Mouse (Mus musculus) gastrocnemius, postnatal 4 days (tissue): ENCODE results near the gene Gps1. TPM values are rescaled to one million over a fixed set of nuclear protein-coding genes. Genes with fewer than 3 reads are reported as not detected.
A peak's percentile ranks its signal among the peaks of the same experiment; 100 is the strongest.
"Not testable (repeated sequence)": the region's sequence is repeated elsewhere in the genome, so short reads cannot be mapped to it uniquely, and the experiment has no call there.

Experiments used
- DNase-seq, 2 experiments: peaks; one replicate each; pipeline ENCODE4 v3.0.0; 2021 to 2022; ENCODE audit warnings: low spot score in 2 of 2, mixed read lengths in 2 of 2
- long read RNA-seq, 2 experiments: library from polyadenylated mRNA; stranded (forward); transcript quantifications; one replicate each; pipeline ENCODE4 v2.0.0; 2021
- total RNA-seq, 2 experiments: library from RNA; stranded (reverse); gene quantifications; 2 replicates each; pipeline ENCODE4 v1.2.3; 2021

Gene Gps1
- total RNA-seq = 10 to 100 TPM; 67.1 to 70.9 TPM
- long read RNA-seq, experiment 1, transcript Gps1-207 (14 exons, 2,000 nt) = minor isoform, 16 of 150 reads
- long read RNA-seq, experiment 1, transcript Gps1-208 (14 exons, 1,843 nt) = minor isoform, 7 of 150 reads
- long read RNA-seq, experiment 1, transcript Gps1-202 (14 exons, 1,827 nt) = major isoform, 89 of 150 reads
- long read RNA-seq, experiment 1, transcript Gps1-201 (13 exons, 1,925 nt) = minor isoform, 24 of 150 reads
- long read RNA-seq, experiment 1, partial matches to known transcripts = 7 of 150 reads
- long read RNA-seq, experiment 1, other reads (novel, unspliced or antisense) = 7 of 150 reads
- long read RNA-seq, experiment 2, transcript Gps1-208 (14 exons, 1,843 nt) = minor isoform, 6 of 184 reads
- long read RNA-seq, experiment 2, transcript Gps1-202 (14 exons, 1,827 nt) = major isoform, 85 of 184 reads
- long read RNA-seq, experiment 2, transcript Gps1-201 (13 exons, 1,925 nt) = minor isoform, 29 of 184 reads
- long read RNA-seq, experiment 2, transcript Gps1-207 (14 exons, 2,000 nt) = minor isoform, 16 of 184 reads
- long read RNA-seq, experiment 2, partial matches to known transcripts = 20 of 184 reads
- long read RNA-seq, experiment 2, other reads (novel, unspliced or antisense) = 28 of 184 reads

GRCm38 (mm10) chr11:120784064-120784791 is at the start of gene Gps1, which contains the start of gene Rfng:
Gps1 (plus strand) TSS chr11:120784272.
Rfng (minus strand) TSS chr11:120784207.
- peak; percentile 76 to 84 for DNase-seq

- no peak for DNase-seq
These were observed 47.6 kb upstream of the Gps1 start for GRCm38 (mm10) chr11:120736424-120736823.

- DNase-seq = no peak
These were observed 43.1 kb upstream of the Gps1 start for GRCm38 (mm10) chr11:120740981-120741380.

GRCm38 (mm10) chr11:120744121-120744701 is 39.9 kb upstream of the Gps1 start:
- no peak for DNase-seq

GRCm38 (mm10) chr11:120747974-120748373 is 36.1 kb upstream of the Gps1 start:
- DNase-seq = no peak

GRCm38 (mm10) chr11:120749430-120749829 is 34.6 kb upstream of the Gps1 start:
- no peak for DNase-seq

- DNase-seq = no peak
These were observed 32.5 kb upstream of the Gps1 start for GRCm38 (mm10) chr11:120751606-120752005.

- DNase-seq = no peak
These were observed 23.8 kb upstream of the Gps1 start for GRCm38 (mm10) chr11:120760236-120760635.

- DNase-seq = no peak
These were observed 22.0 kb upstream of the Gps1 start for GRCm38 (mm10) chr11:120761811-120762671.

- DNase-seq = not testable (repeated sequence)
These were observed 21.4 kb upstream of the Gps1 start, which contains the start of gene Hmga1b for GRCm38 (mm10) chr11:120762672-120763041. Hmga1b (plus strand) TSS chr11:120762794.

- not testable (repeated sequence) for DNase-seq
These were observed 20.7 kb upstream of the Gps1 start for GRCm38 (mm10) chr11:120763121-120763999.

GRCm38 (mm10) chr11:120767023-120767422 is 17.0 kb upstream of the Gps1 start:
- not testable (repeated sequence) for DNase-seq

GRCm38 (mm10) chr11:120768206-120768605 is 15.9 kb upstream of the Gps1 start:
- no peak for DNase-seq

GRCm38 (mm10) chr11:120772749-120773148 is 11.3 kb upstream of the Gps1 start:
- DNase-seq = no peak

- no peak for DNase-seq
These were observed 10.4 kb upstream of the Gps1 start for GRCm38 (mm10) chr11:120773463-120774190.

- peak; percentile 96 for DNase-seq
These were observed 8.2 kb upstream of the Gps1 start for GRCm38 (mm10) chr11:120775774-120776469.

GRCm38 (mm10) chr11:120777123-120777522 is 6.9 kb upstream of the Gps1 start:
- DNase-seq = peak in 1 of 2 experiments; percentile 13

- no peak for DNase-seq
These were observed 4.2 kb upstream of the Gps1 start for GRCm38 (mm10) chr11:120779876-120780275.
